Mouse (Mus musculus) liver, embryonic 14.5 days (tissue): ENCODE measurements around the gene Fndc10.

Experiments used
- CTCF ChIP-seq: IDR thresholded peaks from 2 replicates; pipeline ENCODE4 v1.5.1; 2016; ENCODE audit warnings: antibody characterized with exemption, low read depth, control low read depth
- EP300 ChIP-seq: IDR thresholded peaks from 2 replicates; pipeline ENCODE4 v1.6.1; 2016; ENCODE audit warnings: antibody characterized with exemption, low read depth

- TF ChIP-seq CTCF: 0 out of 2 replicates have a peak, but pooled peaks have one; percentile 20
- TF ChIP-seq EP300: no peak
Observed at GRCm38 (mm10) chr4:155653451-155654182, 40.5 kb upstream of the Fndc10 start.
